Mouse (Mus musculus) lung, postnatal 25 days (tissue): ENCODE data around the gene B3gnt5.
"Not testable (repeated sequence)": the region's sequence is repeated elsewhere in the genome, so short reads cannot be mapped to it uniquely, and the experiment has no call there.

Experiments
- DNase-seq: peaks from one replicate; pipeline ENCODE4 v3.0.0; 2022; ENCODE audit warnings: low spot score

Gene B3gnt5

GRCm38 (mm10) chr16:19760074-19760473 lies at the start of gene B3gnt5:
Gene B3gnt5, plus strand, starts transcription at chr16:19760208.
- DNase-seq = peak; percentile 77

- no peak for DNase-seq
Observed at GRCm38 (mm10) chr16:19720959-19721358, 39.0 kb upstream of the B3gnt5 start.

DNA sequence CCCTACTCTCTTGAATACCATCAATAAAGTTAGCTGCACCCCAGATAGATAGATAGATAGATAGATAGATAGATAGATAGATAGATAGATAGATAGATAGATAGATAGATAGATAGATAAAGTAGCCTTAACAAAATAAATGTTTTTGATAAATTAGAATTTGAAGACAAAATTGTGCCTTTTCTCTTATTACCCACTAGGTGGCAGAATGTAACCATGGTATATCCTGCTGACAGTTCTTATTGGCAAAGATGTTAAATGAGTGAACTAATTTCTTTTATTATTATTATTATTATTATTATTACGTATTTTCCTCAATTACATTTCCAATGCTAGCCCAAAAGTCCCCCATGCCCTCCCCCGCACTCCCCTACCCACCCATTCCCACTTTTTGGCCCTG lies 35.9 kb upstream of the B3gnt5 start:
- not testable (repeated sequence) for DNase-seq

DNA sequence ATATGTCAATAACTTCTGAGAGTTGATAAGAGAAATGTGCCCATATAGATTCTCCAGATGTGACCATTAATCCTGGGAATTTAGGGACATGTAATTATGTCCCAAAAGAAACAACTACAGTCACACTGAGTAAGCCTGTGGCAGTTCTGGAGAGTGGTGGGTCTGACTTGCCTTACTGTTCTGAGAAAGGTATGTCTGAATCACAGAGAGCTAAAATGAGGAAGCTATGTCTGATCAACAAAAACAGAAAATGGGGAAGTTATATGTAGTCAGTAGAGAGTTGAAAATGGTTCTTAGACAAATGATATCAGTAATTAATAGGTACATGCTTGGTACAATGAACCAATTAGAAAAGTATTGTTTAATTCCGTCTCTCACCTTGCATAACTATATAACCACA lies 27.1 kb upstream of the B3gnt5 start:
- DNase-seq = peak; percentile 11

DNA sequence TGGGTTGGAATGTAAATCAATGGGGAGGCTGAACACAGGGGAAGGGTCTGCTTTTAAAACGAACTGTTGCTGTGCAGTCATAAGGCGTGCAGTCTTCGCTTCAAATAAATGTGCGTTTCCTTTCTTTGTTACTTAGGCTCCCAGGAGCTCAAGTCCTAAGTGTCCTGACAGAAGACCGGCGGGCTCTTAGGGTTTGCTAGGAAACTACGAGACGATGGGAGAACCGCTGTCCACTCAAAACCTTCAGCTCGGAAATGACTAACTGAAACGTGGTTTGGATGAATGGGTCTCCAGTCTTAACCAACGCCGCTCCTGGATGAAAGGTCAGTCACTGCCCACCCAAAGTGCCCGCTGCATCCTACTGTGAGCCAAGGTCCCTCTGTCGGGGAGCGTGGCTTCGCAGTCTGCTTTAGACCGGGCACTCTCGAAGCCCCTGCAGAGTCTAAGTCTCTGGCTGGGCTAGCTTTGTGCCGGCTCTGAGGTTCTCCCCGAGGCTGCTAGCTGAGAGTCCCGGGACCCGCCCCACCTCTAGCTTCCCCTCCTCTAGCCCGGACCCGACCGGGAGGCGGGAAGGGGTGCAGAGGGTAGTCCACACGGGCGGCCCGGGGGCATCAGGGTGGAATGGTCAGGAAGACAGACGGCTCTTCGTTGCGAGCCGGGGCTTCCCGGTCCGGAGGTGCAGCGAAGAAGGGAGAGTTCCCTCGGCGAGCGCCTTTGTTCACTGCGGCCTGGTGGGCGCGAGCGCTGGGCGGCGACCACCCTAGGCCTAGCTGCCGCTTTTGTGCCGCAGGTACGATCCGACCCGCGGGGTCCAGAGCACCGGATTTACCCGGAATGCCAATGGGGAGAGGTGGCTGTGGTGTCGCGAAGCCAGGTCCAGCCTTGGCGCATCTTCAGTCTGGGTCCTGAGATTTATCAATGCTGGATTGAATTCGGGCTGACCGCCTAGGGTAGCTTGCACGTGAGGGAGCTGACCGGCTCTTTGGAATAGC lies 793 bp downstream of the B3gnt5 start:
- no peak for DNase-seq

- DNase-seq = peak; percentile 62
Observed at GRCm38 (mm10) chr16:19761691-19762090, 1.7 kb downstream of the B3gnt5 start.

DNA sequence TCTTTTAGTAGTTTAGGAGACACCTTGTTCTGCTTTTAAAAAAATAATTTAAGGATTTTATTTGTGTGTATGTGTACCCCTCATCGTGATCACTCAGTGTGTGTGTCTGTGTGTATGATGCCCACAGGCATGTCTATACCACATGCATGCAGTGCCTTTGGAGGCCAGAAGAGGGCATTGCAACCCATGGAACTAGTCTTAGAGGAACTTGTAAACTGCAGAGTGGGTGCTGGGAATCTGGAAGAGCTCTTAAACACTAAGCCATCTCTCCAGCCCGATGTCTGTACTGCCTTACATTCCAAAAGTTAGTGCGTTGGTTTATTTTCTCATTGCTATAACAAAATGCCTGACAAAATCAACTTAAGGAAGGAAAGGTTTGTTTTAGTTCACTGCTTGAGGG lies 6.1 kb downstream of the B3gnt5 start:
- no peak for DNase-seq

GRCm38 (mm10) chr16:19768046-19768445 lies 8.0 kb downstream of the B3gnt5 start:
- DNase-seq = no peak

DNA sequence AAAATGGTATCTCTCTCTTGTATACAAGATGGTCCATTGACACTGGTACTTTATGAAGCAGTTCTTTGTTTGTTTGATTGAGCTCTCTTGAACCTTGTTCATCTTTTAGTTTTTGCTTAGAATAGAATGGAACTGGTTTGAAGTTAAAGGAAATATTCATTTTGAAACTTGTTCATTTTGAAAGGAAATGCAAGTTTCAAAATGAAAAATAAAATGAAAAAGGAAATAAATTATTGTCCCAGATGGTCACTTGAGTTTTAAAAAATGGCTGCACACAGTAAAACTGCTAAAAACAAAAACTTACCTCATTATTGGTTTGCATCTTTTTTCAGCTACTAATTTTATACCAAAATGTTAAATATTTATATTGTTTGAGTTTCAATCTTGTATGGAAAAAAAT lies 12.0 kb downstream of the B3gnt5 start:
- DNase-seq = no peak

DNA sequence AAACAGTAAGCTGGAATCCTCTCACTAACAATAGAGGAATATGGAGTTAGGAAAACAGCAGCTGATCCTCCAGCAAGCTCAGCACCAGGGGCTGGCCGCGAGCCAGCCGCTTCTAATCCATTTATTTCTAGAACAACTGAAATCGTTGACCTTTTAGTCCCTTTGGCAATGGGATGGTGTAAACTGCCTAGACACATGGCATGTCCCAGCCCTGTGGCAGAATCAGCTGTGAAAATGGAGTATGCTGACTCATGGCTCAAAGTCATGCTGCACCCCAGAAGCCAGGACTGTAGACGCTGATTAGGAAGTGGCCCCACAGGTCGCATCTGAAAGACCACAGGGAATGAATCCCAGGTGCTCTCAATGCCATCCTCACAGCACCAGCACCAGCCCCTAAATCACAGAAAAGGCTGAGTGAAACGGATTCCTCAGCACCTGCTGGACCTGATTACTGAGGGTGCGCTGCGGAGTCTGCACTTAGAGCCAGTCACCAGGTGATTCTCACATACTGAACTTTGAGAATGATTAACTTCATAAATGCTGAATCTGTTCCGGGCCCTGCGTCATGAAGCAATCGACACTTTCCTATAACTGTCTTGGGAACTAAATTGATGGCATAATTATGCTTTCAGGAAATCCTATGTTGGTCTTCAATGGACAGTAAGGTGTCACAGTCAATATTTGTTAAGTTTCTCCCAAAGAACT lies 26.5 kb downstream of the B3gnt5 start:
- DNase-seq = no peak

GRCm38 (mm10) chr16:19789914-19790313 lies 29.9 kb downstream of the B3gnt5 start:
- no peak for DNase-seq

- DNase-seq = no peak
Observed at GRCm38 (mm10) chr16:19818801-19819200, 58.8 kb downstream of the B3gnt5 start.
